Mouse (Mus musculus): ENCODE data around the gene Col6a1.

- no peak for TF ChIP-seq CTCF (IDR thresholded peaks at IDR 0.05; ENCODE audit: low read depth)
- no peak for TF ChIP-seq EP300 (IDR thresholded peaks at IDR 0.05; ENCODE audit: low read depth)
Observed at GRCm38 (mm10) chr10:76694765-76695164, 31.2 kb downstream of the Col6a1 start.
